Mouse (Mus musculus): ENCODE data around the gene Arhgap32.

Gene Arhgap32

DNA sequence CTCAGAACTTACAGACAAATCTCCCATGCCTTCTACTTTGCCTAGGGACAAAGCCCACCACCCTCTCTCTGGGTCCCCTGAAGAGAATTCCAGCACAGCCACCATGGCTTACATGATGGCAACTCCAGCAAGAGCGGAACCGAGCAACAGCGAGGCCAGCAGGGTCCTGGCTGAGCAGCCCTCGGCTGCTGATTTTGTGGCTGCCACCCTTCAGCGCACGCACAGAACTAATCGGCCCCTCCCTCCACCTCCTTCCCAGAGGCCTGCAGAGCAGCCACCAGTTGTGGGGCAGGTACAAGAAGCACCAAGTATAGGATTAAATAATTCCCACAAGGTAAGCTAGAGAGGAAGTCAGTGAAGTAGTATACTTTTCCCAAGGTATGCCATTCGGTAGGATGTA lies 141.4 kb downstream of the Arhgap32 start:
- no peak for DNase-seq (ENCODE audit: low spot score)

DNA sequence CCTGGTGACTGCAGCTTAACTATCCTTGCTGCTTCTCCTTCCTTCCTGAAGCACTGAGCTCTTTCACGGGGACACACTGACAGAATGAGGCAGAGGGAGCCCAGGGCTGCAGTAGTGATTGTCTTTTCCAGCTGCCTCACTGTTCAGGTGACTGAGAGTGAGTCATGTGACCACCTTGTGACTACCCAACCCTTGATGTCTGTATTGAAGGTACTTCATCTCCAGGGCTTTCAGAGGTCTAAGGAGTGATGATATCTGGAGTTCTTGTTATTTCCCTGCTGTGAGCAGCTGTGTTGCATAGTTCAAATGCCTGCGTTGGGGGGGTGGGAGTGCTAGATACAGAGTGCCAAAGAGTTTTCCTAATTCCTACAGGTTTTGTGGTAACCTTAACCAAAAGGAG lies 141.9 kb downstream of the Arhgap32 start:
- DNase-seq (ENCODE audit: low spot score) = no peak

DNA sequence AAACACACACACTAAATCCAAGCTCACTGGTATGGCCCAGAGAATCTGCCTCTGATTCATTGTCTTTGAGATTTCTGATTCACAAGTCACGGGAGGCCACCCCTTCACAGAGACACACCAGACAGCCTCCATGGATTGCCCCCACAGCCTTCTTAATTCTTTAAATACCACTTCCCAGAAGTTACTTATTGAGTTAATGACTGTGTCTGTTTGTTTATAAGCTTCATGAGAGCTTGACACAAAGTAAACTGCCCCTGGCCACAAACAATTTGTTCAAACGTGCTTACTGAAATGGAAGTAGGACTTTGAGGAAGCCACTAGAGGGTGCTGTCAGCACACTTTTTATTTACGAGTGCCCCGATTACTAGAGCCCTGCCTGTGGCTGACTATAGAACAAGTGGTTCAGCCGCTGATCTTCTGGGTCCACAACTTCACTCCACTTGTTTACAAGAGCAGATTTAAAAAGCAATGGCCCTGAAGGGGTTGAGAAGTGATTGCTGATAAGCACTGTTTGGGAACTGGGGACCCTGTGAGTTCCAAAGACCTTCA lies 156.0 kb downstream of the Arhgap32 start:
- peak; percentile 95 for DNase-seq (ENCODE audit: low spot score)

DNA sequence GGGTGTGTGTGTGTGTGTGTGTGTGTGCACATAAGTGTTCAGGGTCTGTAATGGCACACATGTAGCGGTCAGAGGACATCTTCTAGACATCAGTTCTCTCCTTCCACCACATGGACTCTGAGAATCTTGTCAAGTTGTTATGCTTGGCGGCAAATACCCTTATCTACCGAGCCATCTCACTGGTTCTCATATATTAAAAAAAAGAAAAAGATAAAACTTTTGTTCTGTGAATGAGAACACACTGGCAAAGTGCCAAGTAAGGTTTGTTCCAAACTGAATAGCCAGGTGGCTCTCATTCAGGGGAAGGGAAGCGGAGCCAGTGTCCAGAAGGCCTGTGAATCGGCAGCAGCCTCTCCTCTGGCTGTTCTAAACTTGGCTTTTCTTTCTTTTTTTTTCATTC lies 162.1 kb downstream of the Arhgap32 start:
- no peak for DNase-seq (ENCODE audit: low spot score)

DNA sequence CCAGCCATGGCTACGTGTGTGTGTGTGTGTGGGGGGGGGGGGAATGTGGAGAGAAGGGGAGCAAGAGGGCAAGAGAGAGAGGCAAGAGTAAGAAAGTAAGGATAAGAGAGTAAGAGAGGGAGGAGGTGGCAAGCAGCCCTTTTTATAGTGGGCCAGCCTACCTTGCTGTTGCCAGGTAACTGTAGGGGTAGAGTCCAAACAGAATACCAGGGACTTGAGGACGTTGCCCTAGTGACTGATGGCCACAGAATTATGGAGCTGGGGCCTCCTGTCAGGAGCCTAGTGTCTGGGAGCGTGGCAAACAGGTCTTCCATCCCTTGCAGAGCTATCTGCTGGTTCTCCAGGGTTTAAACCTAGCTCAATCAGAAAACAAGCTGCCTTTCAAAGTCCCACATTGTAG lies 163.9 kb downstream of the Arhgap32 start:
- no peak for DNase-seq (ENCODE audit: low spot score)

DNA sequence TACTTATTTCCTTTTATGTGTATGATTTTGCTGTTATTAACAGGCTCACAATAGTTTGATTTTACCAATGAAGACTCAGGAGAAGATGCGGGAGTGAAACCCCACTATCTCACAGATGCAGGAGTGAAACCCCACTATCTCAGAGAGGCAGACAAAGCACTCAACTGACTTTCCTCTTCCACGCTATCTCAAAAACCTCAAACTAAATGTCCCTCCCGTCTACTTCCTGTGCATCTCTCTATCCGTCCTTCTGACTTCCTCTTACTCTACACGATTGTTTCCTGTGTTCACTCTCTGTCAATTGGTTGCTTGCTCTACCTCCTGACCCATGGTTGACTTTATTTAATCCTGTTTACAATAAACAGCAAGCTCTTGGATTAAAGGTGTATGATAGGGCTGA lies 164.5 kb downstream of the Arhgap32 start:
- DNase-seq (ENCODE audit: low spot score) = no peak

DNA sequence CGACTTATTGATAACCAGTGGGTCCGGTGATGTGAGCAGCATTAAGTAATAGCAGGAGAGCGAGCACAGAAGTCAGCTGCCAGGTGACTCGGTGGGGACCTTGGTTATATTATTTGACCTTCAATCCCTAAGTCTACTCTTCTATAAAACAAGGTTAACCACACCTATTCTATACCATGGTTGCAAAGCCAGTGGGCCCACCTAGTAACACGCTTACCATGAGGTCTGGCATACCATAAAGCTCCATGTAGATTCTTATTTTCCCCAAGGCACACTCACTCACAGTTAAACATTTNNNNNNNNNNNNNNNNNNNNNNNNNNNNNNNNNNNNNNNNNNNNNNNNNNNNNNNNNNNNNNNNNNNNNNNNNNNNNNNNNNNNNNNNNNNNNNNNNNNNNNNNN lies 167.7 kb downstream of the Arhgap32 start:
- no peak for DNase-seq (ENCODE audit: low spot score)

DNA sequence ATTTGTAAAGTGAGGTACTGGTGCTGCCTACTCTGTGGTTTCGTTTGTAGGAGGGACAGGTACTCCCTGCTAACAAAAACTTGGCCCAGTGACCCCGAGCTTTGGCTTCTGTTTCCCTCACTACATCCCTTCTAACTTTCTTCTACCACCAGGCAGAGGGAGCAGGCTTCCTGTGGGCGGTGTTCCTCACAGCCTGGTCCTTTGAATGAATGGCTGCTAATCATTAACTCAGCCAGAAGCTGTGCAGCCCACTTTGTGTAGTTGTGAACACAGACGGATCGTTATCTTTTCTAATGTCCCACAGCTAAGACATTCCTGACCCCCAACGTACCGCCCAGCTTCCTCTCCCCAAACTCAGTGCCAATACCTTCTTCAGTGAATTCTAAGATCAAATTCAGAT lies 175.7 kb downstream of the Arhgap32 start:
- DNase-seq (ENCODE audit: low spot score) = no peak

DNA sequence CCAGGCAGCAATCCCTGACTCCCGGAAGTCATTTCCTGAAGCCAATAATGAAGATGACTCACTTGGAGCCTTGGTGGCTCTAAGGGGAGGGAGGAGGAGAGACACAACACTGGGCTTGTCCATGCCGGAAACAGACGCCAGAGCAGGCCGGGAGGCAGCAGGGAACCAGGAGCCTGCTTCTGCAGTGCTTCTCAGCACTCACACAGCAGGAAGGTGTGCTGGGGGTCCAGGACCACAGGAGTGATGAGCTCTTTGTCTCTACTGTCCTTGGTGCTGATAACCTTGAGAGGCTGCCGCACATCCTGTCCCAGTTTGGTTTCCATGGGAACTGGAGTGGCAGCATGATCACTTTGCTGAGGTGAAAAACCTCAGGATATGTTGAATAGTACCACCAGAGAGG lies 176.8 kb downstream of the Arhgap32 start:
- DNase-seq (ENCODE audit: low spot score) = no peak

DNA sequence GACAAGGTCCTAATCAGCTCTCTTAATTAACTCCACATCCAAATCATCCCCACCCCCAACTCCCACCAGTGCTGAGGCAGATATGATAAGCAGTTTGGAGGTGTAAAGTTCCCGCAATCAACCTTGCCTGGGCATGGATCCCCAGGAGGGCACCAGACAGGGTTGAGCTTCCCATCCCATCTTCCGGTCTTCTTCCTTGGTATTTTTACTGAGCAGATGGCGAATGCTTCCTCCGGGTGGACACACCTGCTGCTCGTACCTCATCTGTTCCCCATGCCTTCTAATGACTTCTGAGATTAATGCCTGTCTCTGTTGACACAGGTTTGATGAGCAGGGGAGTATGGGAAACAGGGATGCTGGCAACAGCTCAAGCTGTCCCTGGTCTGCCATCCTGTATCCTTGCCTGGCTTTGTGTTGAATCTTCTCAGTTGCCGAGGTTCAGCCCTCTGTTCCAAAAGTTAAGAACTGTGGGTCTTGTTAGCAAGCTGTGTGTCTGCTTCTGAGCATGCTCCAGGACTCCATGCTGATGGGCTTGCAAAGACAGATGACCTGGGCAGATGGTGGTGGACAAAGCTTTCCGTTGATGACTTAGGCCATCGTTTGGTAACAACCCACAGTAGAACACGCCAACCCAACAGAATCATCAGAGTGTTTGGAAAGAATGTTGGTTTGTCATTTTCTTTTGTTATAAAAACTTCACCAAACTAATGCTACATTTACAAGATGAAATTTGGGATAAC lies 179.3 kb downstream of the Arhgap32 start:
- no peak for DNase-seq (ENCODE audit: low spot score)

DNA sequence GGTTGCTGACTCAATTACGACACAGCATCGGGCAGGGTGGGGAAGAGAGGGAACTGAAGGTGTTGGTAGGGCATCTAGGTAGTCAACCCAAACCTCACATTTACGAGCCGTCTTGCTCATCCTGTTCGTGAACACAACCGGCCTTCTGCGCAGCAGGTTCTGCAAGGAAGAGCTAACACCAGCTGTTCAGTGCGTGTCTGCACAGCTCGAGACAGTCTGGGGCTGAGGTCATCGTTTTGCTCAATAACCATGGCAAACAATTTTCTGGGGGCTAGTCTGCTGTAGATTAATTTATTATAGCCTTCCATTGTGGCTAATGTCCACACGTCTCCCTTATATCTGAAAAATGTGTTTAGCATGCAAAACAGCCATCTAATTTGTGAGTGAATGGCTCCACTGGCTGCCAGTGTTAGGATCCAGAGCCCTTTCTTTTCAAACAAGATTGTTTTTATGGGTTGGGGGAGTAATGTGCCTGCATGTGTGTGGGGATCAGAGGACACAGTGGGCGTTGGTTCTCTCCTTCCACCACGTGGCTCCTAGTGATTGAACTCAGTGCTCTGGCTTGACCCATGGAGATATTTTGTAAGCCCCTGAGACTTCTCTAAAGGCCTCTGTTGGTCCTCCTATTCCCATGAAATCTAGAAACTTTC lies 186.7 kb downstream of the Arhgap32 start:
- DNase-seq (ENCODE audit: low spot score) = no peak

DNA sequence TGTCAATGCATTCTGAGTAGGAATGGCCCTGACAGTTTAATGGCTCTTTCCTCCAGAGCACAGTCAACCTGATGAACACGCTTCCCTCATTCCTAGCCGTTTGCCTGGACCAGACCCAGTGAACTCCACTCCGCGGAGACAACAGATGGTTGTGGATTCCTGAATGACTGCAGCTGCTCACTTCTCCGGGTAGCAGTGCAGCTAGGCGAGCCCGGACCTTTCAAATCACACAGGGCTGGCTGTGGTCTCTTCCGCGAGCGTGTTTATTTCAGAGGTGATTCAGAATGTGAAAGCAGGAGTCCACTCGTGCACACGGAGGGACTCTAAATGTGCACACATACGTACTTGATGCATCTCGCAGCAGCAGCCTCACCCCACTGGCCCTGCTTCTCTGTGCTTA lies 195.8 kb downstream of the Arhgap32 start:
- DNase-seq (ENCODE audit: low spot score) = no peak

DNA sequence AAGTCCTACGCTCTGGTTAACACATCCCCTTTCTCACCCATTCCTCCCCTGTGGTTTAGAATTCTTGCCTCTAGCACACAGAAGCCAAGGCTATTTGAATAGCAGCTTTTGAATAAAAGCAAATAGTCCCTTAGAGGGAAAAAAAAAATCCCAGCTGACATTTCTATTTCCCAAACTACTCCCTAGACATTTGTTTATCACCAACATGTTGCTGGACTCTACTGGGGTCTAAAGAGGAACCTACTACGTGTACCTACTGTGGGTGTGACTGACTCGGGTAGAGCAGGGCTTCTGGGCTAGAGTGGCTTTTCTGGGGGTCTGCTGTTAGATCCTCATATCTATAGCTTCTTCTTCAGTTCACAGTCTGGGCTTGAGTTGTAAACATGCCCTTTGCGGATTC lies 196.3 kb downstream of the Arhgap32 start:
- no peak for DNase-seq (ENCODE audit: low spot score)

DNA sequence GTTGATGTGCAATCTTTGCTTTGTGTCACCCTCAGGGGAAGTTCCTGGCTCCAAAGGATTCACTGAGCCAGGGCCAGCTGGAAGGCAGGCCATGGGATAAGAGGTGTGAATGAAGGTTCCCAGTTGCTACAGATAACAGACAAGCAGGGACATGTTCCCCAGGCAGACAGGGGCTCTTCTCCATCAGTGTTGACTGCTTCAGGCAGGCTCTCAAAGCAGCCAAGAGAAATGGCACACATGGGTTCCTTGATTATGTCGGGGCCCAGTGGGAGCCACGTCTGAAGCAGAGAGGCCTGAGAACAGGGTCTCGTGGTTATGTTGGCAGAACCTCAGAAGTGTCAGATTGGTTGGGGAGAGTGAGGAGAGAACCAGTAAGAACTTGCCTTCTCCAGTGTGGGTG lies 198.1 kb downstream of the Arhgap32 start:
- no peak for DNase-seq (ENCODE audit: low spot score)

DNA sequence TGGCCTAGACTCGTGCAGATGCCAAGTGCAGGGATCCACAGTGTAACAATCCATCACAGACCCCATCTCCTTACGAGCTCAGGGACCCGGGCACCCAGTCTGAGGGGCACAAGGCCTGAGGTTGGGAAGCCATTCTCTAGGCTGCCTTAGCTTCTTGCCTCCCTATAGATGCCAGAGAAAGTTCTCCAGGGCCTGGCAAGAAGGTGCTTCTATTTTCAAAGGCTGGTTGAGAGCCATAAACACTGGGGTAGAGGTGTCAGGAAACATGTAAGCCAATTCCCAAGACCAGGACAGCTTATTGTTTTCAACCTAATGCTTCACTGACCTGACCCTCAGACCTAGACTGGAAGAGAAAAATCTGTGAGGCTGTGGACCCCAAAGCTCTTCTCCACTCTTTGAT lies 200.1 kb downstream of the Arhgap32 start:
- DNase-seq (ENCODE audit: low spot score) = no peak
